Mouse (Mus musculus): ENCODE measurements around the gene Nr1i3. TPM values are rescaled to one million over a fixed set of nuclear protein-coding genes. Genes with fewer than 3 reads are reported as not detected.

Gene Nr1i3
- polyA plus RNA-seq, 1 experiment = 28.9 TPM

DNA sequence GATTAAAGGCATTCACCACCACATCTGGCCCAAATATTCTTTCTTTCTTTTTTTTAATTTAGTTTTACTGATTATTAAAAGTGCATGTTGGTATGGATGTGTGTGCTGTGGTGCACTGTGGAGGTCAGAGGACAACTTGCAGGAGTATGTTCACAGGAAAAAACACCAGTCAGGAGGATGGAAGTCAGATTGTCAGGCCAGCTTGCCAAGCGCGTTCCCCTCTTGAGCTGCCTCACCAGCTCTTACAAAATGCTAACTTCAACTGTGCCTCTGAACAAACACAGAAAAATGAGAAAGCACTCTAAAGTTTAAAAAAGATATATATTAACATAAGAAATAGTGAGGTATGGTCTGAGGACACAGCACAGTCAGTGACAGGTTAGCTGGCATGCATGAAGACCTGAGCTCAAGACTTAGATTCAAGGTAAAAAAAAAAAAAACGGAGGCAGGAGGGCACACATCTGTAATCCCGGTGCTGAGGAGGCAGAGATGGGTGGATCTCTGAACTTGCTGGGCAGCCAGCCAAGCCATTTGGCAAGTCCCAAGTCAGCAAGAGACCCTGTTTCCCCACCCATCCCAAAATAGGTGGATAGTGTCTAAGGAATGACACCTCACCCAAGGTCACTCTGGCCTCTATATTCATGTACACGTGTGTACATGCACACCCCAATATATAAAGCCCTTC, 34.1 kb upstream of the Nr1i3 start:
- Histone ChIP-seq H3K4me3 (ENCODE audit: low read depth, low read length) (no peak overlapping the region), H3K27me3 (ENCODE audit: control insufficient read depth, insufficient read depth, low read length) (no peaks in the 10 kb centered on the region), H3K36me3 (ENCODE audit: control insufficient read depth, insufficient read depth, low read length) (no peaks in the 10 kb centered on the region), H3K27ac (ENCODE audit: insufficient read depth, low read depth, low read length) (no peak overlapping the region), H3K4me1 (ENCODE audit: control insufficient read depth, insufficient read depth, insufficient read length, low read length) (peaks cover 7% of the 10 kb centered on the region; the same call in 1 of the 2 replicates)
- TF ChIP-seq POLR2A (IDR thresholded peaks at IDR 0.05; ENCODE audit: low read depth, low read length) (no peak), CTCF (IDR thresholded peaks at IDR 0.05; ENCODE audit: extremely low read depth, insufficient read length, insufficient replicate concordance, low read depth, low read length) (no peak)
- 55% methylated on average over 5 of the region's 5 CpGs for WGBS

DNA sequence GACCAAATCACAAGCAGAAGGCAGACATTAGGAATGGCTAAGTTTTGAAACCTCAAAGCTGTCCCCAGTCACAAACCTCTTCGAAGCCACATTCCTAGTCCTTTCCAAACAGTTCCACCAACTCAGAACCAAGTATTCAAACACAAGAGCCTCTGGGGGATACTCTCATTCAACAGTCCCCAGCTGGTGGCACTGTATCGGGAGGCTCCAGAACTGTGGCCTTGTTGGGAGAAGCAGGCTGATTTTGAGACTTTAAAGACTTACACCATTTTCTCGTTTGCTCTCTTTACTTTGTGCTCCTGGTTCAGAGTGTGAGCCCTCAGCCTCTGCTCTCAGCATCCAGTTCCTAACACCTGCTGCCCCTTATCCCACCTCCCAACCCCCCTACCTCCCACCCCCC, 30.7 kb upstream of the Nr1i3 start:
- Histone ChIP-seq H3K4me3 (ENCODE audit: low read depth, low read length) (no peak overlapping the region), H3K27me3 (ENCODE audit: control insufficient read depth, insufficient read depth, low read length) (no peaks in the 10 kb centered on the region), H3K27ac (ENCODE audit: insufficient read depth, low read depth, low read length) (no peak overlapping the region), H3K36me3 (ENCODE audit: control insufficient read depth, insufficient read depth, low read length) (no peaks in the 10 kb centered on the region), H3K4me1 (ENCODE audit: control insufficient read depth, insufficient read depth, insufficient read length, low read length) (peaks cover 8% of the 10 kb centered on the region; the same call in 1 of the 2 replicates)
- TF ChIP-seq CTCF (IDR thresholded peaks at IDR 0.05; ENCODE audit: extremely low read depth, insufficient read length, insufficient replicate concordance, low read depth, low read length) = no peak
- no peak for TF ChIP-seq POLR2A (IDR thresholded peaks at IDR 0.05; ENCODE audit: low read depth, low read length)
- WGBS = 91% methylated on average over 3 of the region's 3 CpGs

DNA sequence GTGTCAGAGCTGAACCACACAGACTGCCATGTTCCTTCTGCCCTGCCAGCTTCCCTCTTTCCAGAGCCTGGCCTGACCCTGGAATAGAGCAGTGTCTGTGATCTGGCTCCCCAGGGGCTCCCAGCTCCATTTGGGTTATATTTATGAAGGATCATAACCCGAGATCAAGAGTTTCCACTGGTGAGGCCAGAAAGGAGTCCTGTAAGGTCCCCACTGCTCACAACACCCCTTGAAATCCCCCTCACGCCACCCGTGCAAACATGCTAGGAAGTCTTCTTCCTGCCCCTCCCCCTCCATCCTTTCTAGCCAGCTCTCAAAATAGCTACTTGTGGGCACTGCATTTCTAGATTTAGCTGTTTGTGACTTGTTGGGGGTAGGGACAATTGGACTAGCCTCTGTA, 30.1 kb upstream of the Nr1i3 start:
- WGBS = 58% methylated on average over 3 of the region's 3 CpGs
- Histone ChIP-seq H3K4me3 (ENCODE audit: low read depth, low read length) (no peak overlapping the region), H3K36me3 (ENCODE audit: control insufficient read depth, insufficient read depth, low read length) (no peaks in the 10 kb centered on the region), H3K27ac (ENCODE audit: insufficient read depth, low read depth, low read length) (no peak overlapping the region), H3K27me3 (ENCODE audit: control insufficient read depth, insufficient read depth, low read length) (no peaks in the 10 kb centered on the region), H3K4me1 (ENCODE audit: control insufficient read depth, insufficient read depth, insufficient read length, low read length) (peaks cover 8% of the 10 kb centered on the region; the same call in 1 of the 2 replicates)
- TF ChIP-seq POLR2A (IDR thresholded peaks at IDR 0.05; ENCODE audit: low read depth, low read length) (no peak), CTCF (IDR thresholded peaks at IDR 0.05; ENCODE audit: extremely low read depth, insufficient read length, insufficient replicate concordance, low read depth, low read length) (no peak)

DNA sequence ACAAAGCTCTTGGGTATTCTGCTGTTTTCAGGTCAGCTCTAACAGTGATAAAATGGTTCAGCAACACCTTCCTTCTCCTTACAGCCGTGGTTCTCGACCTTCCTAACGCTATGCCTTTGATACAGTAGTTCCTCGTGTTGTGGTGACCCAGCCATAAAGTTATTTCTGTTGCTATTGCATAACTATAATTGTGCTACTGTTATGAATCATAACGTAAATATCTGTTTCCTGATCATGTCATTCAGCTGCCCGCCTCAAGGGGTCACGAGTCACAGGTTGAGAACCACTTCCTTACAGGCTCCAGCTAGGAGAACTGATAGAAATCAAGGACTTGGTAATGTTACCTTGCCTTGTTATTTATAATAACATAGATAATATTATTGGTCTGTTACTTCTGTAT, 29.5 kb upstream of the Nr1i3 start:
- TF ChIP-seq POLR2A (IDR thresholded peaks at IDR 0.05; ENCODE audit: low read depth, low read length) (no peak), CTCF (IDR thresholded peaks at IDR 0.05; ENCODE audit: extremely low read depth, insufficient read length, insufficient replicate concordance, low read depth, low read length) (peak; percentile 32; the same call in 1 of the 2 replicates)
- H3K27me3 ChIP-seq (ENCODE audit: control insufficient read depth, insufficient read depth, low read length) = no peaks in the 10 kb centered on the region
- H3K4me3 ChIP-seq (ENCODE audit: low read depth, low read length) = no peak overlapping the region
- peaks cover 8% of the 10 kb centered on the region; the same call in 1 of the 2 replicates for H3K4me1 ChIP-seq (ENCODE audit: control insufficient read depth, insufficient read depth, insufficient read length, low read length)
- no peaks in the 10 kb centered on the region for H3K36me3 ChIP-seq (ENCODE audit: control insufficient read depth, insufficient read depth, low read length)
- 8% methylated on average over 7 of the region's 7 CpGs for WGBS
- H3K27ac ChIP-seq (ENCODE audit: insufficient read depth, low read depth, low read length) = peak overlapping the region; percentile 37

DNA sequence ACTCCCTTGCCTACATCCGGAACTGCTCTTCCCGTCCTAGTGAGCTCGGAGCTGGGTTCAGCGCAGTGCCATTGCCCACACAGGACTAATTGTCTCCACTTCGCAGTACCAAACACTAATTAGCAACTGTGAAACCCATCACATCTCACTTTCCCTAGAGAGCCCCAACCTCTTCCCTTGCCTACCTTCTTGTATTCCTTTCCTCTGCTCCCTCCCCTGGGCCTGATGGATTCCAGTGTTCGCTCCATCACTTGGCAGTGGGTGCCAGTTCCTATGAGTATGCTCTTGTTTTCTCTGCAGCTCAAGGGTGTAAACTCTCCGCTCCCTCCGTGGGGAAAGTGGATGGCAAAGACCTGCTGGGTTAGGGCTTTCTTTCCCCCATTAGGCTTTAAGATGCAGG, 28.1 kb upstream of the Nr1i3 start:
- TF ChIP-seq CTCF (IDR thresholded peaks at IDR 0.05; ENCODE audit: extremely low read depth, insufficient read length, insufficient replicate concordance, low read depth, low read length) = no peak
- TF ChIP-seq POLR2A (IDR thresholded peaks at IDR 0.05; ENCODE audit: low read depth, low read length) = no peak
- no peak overlapping the region for H3K27ac ChIP-seq (ENCODE audit: insufficient read depth, low read depth, low read length)
- H3K4me3 ChIP-seq (ENCODE audit: low read depth, low read length) = no peak overlapping the region
- WGBS = 84% methylated on average over 8 of the region's 8 CpGs
- H3K36me3 ChIP-seq (ENCODE audit: control insufficient read depth, insufficient read depth, low read length) = no peaks in the 10 kb centered on the region
- peaks cover 8% of the 10 kb centered on the region; the same call in 1 of the 2 replicates for H3K4me1 ChIP-seq (ENCODE audit: control insufficient read depth, insufficient read depth, insufficient read length, low read length)
- no peaks in the 10 kb centered on the region for H3K27me3 ChIP-seq (ENCODE audit: control insufficient read depth, insufficient read depth, low read length)

DNA sequence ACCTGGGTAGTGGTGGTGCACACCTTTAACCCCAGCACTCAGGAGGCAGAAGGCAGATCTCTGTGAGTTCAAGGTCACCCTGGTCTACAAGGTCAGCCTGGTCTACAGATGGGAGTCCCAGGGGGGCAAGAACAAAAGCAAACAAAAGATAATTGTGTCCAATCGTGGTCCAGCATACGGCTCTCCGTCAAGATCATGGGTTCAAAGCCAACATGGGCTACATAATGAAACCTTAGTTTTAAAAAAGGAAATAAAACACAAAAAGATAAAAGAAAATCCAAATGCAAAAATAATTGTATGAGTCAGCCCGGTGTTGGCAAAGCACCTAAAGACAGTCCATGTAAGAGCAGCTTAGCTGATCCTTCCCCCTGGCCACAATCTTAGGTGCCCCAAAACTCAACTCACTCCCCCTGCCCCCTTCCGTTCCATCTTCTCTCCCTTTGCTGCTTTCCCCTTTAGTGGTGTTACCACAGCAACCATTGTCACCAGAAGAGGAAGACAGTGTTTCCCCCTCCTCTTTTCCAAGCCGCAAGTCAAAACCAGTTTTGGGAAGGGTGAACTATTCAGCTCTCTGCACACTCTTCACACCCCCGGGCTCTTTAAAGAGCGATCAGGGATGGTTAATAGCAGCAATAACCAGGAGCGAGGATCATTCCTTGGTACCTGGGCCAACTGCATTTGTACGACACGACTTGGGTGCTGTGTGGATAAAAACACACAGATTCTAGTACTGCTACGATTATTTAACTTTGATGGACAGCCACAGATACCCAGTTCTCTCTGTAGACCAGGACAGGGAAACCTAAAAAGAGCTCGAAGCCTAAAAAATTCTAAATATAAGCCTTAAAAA, 25.7 kb upstream of the Nr1i3 start:
- WGBS = 75% methylated on average over 13 of the region's 13 CpGs
- no peaks in the 10 kb centered on the region; the same call in 1 of the 2 replicates for H3K27me3 ChIP-seq (ENCODE audit: control insufficient read depth, insufficient read depth, low read length)
- TF ChIP-seq POLR2A (IDR thresholded peaks at IDR 0.05; ENCODE audit: low read depth, low read length) = no peak
- no peak for TF ChIP-seq CTCF (IDR thresholded peaks at IDR 0.05; ENCODE audit: extremely low read depth, insufficient read length, insufficient replicate concordance, low read depth, low read length)

DNA sequence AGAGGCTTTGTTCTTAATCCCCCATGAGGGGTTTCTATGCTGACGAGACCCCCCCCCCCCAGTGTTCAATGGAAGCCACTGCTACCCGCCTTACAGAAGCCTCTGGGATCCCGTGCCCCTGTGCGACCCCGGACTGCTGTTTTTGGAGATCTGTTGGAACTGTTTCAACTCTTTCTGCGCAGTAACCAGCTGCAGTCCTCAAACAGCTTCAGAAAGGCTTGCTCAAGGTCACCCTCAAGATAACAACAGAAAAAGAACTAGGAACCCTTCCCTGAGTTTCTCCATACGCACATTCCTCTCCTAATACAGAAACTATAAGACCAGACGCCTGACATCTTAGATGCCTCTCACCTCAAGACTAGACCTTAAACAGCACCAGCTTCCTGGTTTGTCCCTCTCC, 24.7 kb upstream of the Nr1i3 start:
- Histone ChIP-seq H3K27me3 (ENCODE audit: control insufficient read depth, insufficient read depth, low read length) (peaks cover 8% of the 10 kb centered on the region; the same call in 1 of the 2 replicates), H3K4me1 (ENCODE audit: control insufficient read depth, insufficient read depth, insufficient read length, low read length) (peaks cover 9% of the 10 kb centered on the region; the same call in 1 of the 2 replicates), H3K27ac (ENCODE audit: insufficient read depth, low read depth, low read length) (no peak overlapping the region), H3K4me3 (ENCODE audit: low read depth, low read length) (no peak overlapping the region), H3K36me3 (ENCODE audit: control insufficient read depth, insufficient read depth, low read length) (no peaks in the 10 kb centered on the region)
- 26% methylated on average over 8 of the region's 8 CpGs for WGBS
- TF ChIP-seq POLR2A (IDR thresholded peaks at IDR 0.05; ENCODE audit: low read depth, low read length) (no peak), CTCF (IDR thresholded peaks at IDR 0.05; ENCODE audit: extremely low read depth, insufficient read length, insufficient replicate concordance, low read depth, low read length) (no peak)

More for the DNA sequence above, 25.7 kb upstream of the Nr1i3 start:
- Histone ChIP-seq H3K27ac (ENCODE audit: insufficient read depth, low read depth, low read length) (no peak overlapping the region), H3K4me3 (ENCODE audit: low read depth, low read length) (no peak overlapping the region), H3K36me3 (ENCODE audit: control insufficient read depth, insufficient read depth, low read length) (no peaks in the 10 kb centered on the region), H3K4me1 (ENCODE audit: control insufficient read depth, insufficient read depth, insufficient read length, low read length) (peaks cover 12% of the 10 kb centered on the region; the same call in 1 of the 2 replicates)

Data from small intestine, adult 2 months (tissue).